Mouse (Mus musculus) lung, postnatal 0 days (tissue): Measurements from ENCODE around the gene Camkv. TPM values are rescaled to one million over a fixed set of nuclear protein-coding genes. Genes with fewer than 3 reads are reported as not detected.
A peak's percentile ranks its signal among the peaks of the same experiment; 100 is the strongest.

Experiments
- ATAC-seq: fragments of 200-750 bp; cut with Nextera tagmentation; 2 replicates; pipeline ENCODE4 v1.8.0; 2017; ENCODE audit warnings: moderate library complexity
- DNase-seq: peaks from one replicate; pipeline ENCODE4 v3.0.0-alpha.2; 2016; ENCODE audit warnings: low spot score
- H3K27ac ChIP-seq: fragments of 300-500 bp; sonication (generic); 2 replicates; pipeline ENCODE4 v1.5.1; 2014; ENCODE audit warnings: antibody characterized with exemption, mild to moderate bottlenecking, low read length, mixed read lengths
- H3K27me3 ChIP-seq: fragments of 300-500 bp; sonication (generic); replicated peaks from 2 replicates; pipeline ENCODE4 v1.6.1; 2014; ENCODE audit warnings: low read length, mixed read lengths; ENCODE audit not compliant: insufficient read depth
- H3K36me3 ChIP-seq: fragments of 300-500 bp; sonication (generic); 2 replicates; pipeline ENCODE4 v1.6.1; 2014; ENCODE audit warnings: low read length, mixed read lengths; ENCODE audit not compliant: insufficient read depth
- H3K4me1 ChIP-seq: fragments of 300-500 bp; sonication (generic); 2 replicates; pipeline ENCODE4 v1.6.1; 2014; ENCODE audit warnings: antibody characterized with exemption, low read depth, low read length, mixed read lengths; ENCODE audit not compliant: insufficient read depth
- H3K4me2 ChIP-seq: fragments of 300-500 bp; sonication (generic); replicated peaks from 2 replicates; pipeline ENCODE4 v1.6.1; 2014; ENCODE audit warnings: low read depth, mild to moderate bottlenecking, low read length, moderate library complexity, mixed read lengths
- H3K4me3 ChIP-seq: fragments of 300-500 bp; sonication (generic); 2 replicates; pipeline ENCODE4 v1.5.1; 2014; ENCODE audit warnings: low read depth, low read length
- H3K9ac ChIP-seq: fragments of 300-500 bp; sonication (generic); replicated peaks from 2 replicates; pipeline ENCODE4 v1.6.1; 2014; ENCODE audit warnings: low read depth, mild to moderate bottlenecking
- H3K9me3 ChIP-seq: fragments of 300-500 bp; sonication (generic); 2 replicates; pipeline ENCODE4 v1.6.1; 2016; ENCODE audit warnings: low read length, mixed read lengths
- CTCF ChIP-seq: IDR thresholded peaks from 2 replicates; pipeline ENCODE4 v1.5.1; 2016; ENCODE audit warnings: antibody characterized with exemption, mild to moderate bottlenecking
- EP300 ChIP-seq: IDR thresholded peaks from 2 replicates; pipeline ENCODE4 v1.6.1; 2016; ENCODE audit warnings: antibody characterized with exemption, mild to moderate bottlenecking, control low read depth
- WGBS: fragments of 180-500 bp; shearing (Covaris S2); extraction: QIAGEN DNeasy Blood & Tissue Kit; methylation state at CpG from one replicate; pipeline ENCODE4 v1.1.7; 2014; 5-methylcytosine and 5-hydroxymethylcytosine counted together
- polyA plus RNA-seq: library from polyadenylated mRNA; unstranded; fragments of >200 nt; fragmentation: Nextera tagmentation; extraction: Ambion mirVana; gene quantifications from 2 replicates; pipeline ENCODE4 v1.2.1, GENCODE M21; 2015

Gene Camkv
- polyA plus RNA-seq, 1 experiment from 2014 or later, result 0.12 TPM

DNA sequence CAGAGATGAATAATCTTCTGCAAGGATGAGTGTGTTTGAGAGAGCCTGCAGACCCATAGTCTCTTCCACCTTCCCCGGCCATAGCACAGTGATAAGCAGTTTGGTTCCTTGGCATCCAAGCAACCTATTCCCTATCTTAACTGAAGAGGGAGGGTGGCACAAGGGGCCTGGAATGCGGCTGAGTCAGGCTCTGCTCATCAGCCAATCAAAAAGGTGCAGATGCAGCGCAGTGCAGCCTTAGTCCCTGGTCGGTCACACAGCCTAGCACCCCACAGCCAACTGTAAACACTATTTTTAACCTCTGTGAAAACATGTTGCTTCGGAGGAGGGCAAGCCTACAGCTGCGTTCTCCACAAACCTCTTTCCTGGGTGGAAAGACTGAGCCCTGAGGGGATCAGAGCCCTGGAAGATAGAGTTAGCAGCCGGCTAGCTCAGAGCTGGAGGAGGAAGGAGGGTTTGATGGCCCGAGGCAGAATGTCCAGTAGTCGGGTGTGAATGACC is 8.5 kb upstream of the Camkv start:
- H3K27ac ChIP-seq, result no peak overlapping the region

GRCm38 (mm10) chr9:107927749-107928148 is 7.7 kb upstream of the Camkv start:
- ATAC-seq (0 out of 2 replicates have a peak, but pooled peaks have one; percentile 14), DNase-seq (no peak)
- Histone ChIP-seq H3K9ac (no peak overlapping the region), H3K9me3 (no peaks in the 10 kb centered on the region), H3K36me3 (no peaks in the 10 kb centered on the region), H3K4me3 (no peak overlapping the region), H3K4me2 (no peak overlapping the region), H3K27me3 (no peaks in the 10 kb centered on the region), H3K4me1 (no peaks in the 10 kb centered on the region; the same call in 1 of the 2 replicates), H3K27ac (no peak overlapping the region)
- whole genome bisulfite sequencing, result 52% methylated on average over 5 of the region's 5 CpGs
- TF ChIP-seq CTCF (no peak), EP300 (no peak)

More for the DNA sequence above, 8.5 kb upstream of the Camkv start:
- Histone ChIP-seq H3K4me3 (no peak overlapping the region), H3K9me3 (no peaks in the 10 kb centered on the region), H3K27me3 (no peaks in the 10 kb centered on the region), H3K9ac (no peak overlapping the region), H3K4me1 (no peaks in the 10 kb centered on the region; the same call in 1 of the 2 replicates), H3K4me2 (no peak overlapping the region), H3K36me3 (no peaks in the 10 kb centered on the region)
- ATAC-seq (no peak), DNase-seq (no peak)
- 30% methylated on average over 9 of the region's 9 CpGs for WGBS
- TF ChIP-seq CTCF (no peak), EP300 (no peak)

DNA sequence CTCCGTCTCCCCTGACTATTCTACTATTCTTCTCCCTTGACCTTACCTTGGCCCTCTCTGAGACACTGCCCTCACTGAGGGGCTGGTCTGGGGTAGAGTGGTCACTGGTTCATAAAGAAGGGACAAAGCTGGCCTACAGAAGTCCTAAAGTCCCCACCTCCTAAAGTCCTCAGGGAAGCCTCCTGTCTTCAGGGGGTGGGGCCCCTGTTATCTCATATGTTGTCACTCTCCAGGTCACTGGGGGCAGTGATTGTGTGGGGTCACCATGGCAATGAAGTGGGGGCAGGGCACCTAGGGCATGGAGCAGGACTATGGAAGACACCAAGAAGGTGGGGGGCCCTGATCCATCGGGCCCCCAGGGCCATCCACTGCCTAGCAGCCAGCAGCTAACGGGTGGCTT is 7.3 kb upstream of the Camkv start, which contains the start of gene Actl11:
Gene Actl11 (plus strand): TSS at position 301 of the 400 bp plus-strand sequence.
- H3K4me2 ChIP-seq, result no peak within 1 kb of the TSS
- H3K9me3 ChIP-seq, result no peaks in the 10 kb centered on the region
- 52% methylated on average over 3 of the region's 3 CpGs for WGBS
- H3K36me3 ChIP-seq, result no peaks in the 10 kb centered on the region
- no peaks in the 10 kb centered on the region for H3K27me3 ChIP-seq
- no peak within 1 kb of the TSS for H3K4me3 ChIP-seq
- ATAC-seq, result no peak
- H3K4me1 ChIP-seq, result no peaks in the 10 kb centered on the region; the same call in 1 of the 2 replicates
- DNase-seq, result no peak
- TF ChIP-seq EP300 (no peak), CTCF (no peak)
- H3K9ac ChIP-seq, result no peak within 1 kb of the TSS
- H3K27ac ChIP-seq, result no peak within 1 kb of the TSS

DNA sequence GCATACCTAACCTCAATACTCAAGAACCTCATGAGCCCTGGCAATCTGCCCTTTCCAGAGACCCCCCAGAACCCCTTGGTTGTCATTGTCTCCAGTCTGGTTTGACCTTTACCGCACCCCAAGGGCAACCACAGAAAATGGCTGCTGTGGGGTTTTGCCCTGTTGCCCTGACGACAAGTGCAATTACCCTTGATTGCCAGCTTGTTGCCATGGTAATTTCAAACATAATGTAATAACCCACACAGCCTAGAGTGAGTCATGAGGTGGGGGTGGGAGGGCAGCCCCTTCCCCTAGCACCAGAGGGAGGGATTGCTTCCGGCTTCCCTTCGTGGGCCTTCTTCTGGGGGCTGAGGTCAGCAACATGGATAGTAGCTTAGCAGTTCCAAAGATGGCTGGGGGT is 3.3 kb upstream of the Camkv start:
- Histone ChIP-seq H3K4me3 (no peak overlapping the region), H3K9me3 (no peaks in the 10 kb centered on the region), H3K27me3 (peaks cover 6% of the 10 kb centered on the region; the same call in 1 of the 2 replicates), H3K4me1 (peaks cover 4% of the 10 kb centered on the region; the same call in 1 of the 2 replicates), H3K36me3 (no peaks in the 10 kb centered on the region), H3K9ac (no peak overlapping the region), H3K4me2 (no peak overlapping the region), H3K27ac (no peak overlapping the region)
- TF ChIP-seq CTCF (no peak), EP300 (no peak)
- ATAC-seq (no peak), DNase-seq (no peak)
- 76% methylated on average over 4 of the region's 4 CpGs for WGBS

- 80% methylated on average over 11 of the region's 11 CpGs for WGBS
- DNase-seq, result no peak
- Histone ChIP-seq H3K9me3 (no peaks in the 10 kb centered on the region), H3K27me3 (peaks cover 6% of the 10 kb centered on the region; the same call in 1 of the 2 replicates), H3K36me3 (no peaks in the 10 kb centered on the region), H3K4me3 (no peak overlapping the region), H3K27ac (no peak overlapping the region), H3K9ac (no peak overlapping the region), H3K4me1 (peaks cover 4% of the 10 kb centered on the region; the same call in 1 of the 2 replicates), H3K4me2 (no peak overlapping the region)
- no peak for ATAC-seq
- TF ChIP-seq EP300 (no peak), CTCF (no peak)
Measured at GRCm38 (mm10) chr9:107934146-107934545, 1.3 kb upstream of the Camkv start.

GRCm38 (mm10) chr9:107935790-107936214 is 328 bp downstream of the Camkv start:
- Histone ChIP-seq H3K9ac (peak overlapping the region; percentile 16; the same call in 1 of the 2 replicates), H3K9me3 (no peaks in the 10 kb centered on the region), H3K4me3 (peak overlapping the region; percentile 28), H3K4me1 (peaks cover 4% of the 10 kb centered on the region; the same call in 1 of the 2 replicates), H3K36me3 (no peaks in the 10 kb centered on the region), H3K4me2 (peak overlapping the region; percentile 66), H3K27ac (no peak overlapping the region), H3K27me3 (peaks cover 6% of the 10 kb centered on the region; the same call in 1 of the 2 replicates)
- ATAC-seq (no peak), DNase-seq (no peak)
- TF ChIP-seq EP300 (no peak), CTCF (no peak)
- 1% methylated on average over 33 of the region's 41 CpGs for whole genome bisulfite sequencing
